Mouse (Mus musculus) 3T3-L1 (cell line): Measurements from ENCODE around the gene Fam187b.

Experiments
- DNase-seq: peaks from one replicate; pipeline ENCODE4 v3.0.0-alpha.2; 2015; ENCODE audit warnings: low read depth, low spot score

Fam187b gene

GRCm38 (mm10) chr7:31008889-31009288 is 35.3 kb downstream of the Fam187b start:
- no peak for DNase-seq

GRCm38 (mm10) chr7:31012971-31013370 is 39.4 kb downstream of the Fam187b start:
- DNase-seq, result no peak

- DNase-seq, result peak; percentile 62
Measured at GRCm38 (mm10) chr7:31017104-31017901, 43.7 kb downstream of the Fam187b start.

GRCm38 (mm10) chr7:31028609-31029008 is 55.0 kb downstream of the Fam187b start:
- no peak for DNase-seq

- no peak for DNase-seq
Measured at GRCm38 (mm10) chr7:31030717-31031116, 57.1 kb downstream of the Fam187b start.

- DNase-seq, result no peak
Measured at GRCm38 (mm10) chr7:31031731-31032130, 58.1 kb downstream of the Fam187b start.

- DNase-seq, result peak; percentile 7
Measured at GRCm38 (mm10) chr7:31033409-31034165, 60.0 kb downstream of the Fam187b start.

- DNase-seq, result no peak
Measured at GRCm38 (mm10) chr7:31034789-31035188, 61.2 kb downstream of the Fam187b start.

- DNase-seq, result no peak
Measured at GRCm38 (mm10) chr7:31035291-31035690, 61.7 kb downstream of the Fam187b start.

GRCm38 (mm10) chr7:31036917-31037316 is 63.3 kb downstream of the Fam187b start:
- DNase-seq, result peak; percentile 22

- DNase-seq, result no peak
Measured at GRCm38 (mm10) chr7:31037675-31038074, 64.1 kb downstream of the Fam187b start.

- DNase-seq, result no peak
Measured at GRCm38 (mm10) chr7:31039011-31039410, 65.4 kb downstream of the Fam187b start.
